Mouse (Mus musculus) hindlimb bud, embryonic 11.5 days (tissue): ENCODE results near the gene Bcap31.

ENCODE experiments used
- DNase-seq: peaks from one replicate; pipeline ENCODE4 v3.0.0-alpha.2; 2012; ENCODE audit warnings: low read depth, low spot score; ENCODE audit errors: extremely low spot score

Gene Bcap31

DNA sequence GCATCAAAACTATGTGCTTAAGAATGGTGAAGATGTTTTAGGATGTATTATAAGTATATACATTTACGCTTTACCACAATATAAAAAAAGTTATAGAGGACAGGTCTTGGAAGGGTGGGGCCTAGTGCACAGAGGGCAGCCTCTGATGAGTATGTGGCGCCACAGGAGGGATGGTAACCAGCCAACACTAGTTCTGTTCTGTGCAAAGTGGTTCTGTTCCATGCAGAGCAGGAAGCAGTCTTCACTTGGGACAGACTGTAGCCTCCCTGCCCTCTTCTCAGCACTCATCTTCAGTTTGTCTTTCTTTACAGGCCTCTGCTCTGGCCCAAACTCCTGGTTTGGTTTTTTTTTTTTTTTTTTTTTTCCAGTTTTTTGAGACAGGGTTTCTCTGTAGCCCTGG is 31.8 kb downstream of the Bcap31 start:
- no peak for DNase-seq

DNA sequence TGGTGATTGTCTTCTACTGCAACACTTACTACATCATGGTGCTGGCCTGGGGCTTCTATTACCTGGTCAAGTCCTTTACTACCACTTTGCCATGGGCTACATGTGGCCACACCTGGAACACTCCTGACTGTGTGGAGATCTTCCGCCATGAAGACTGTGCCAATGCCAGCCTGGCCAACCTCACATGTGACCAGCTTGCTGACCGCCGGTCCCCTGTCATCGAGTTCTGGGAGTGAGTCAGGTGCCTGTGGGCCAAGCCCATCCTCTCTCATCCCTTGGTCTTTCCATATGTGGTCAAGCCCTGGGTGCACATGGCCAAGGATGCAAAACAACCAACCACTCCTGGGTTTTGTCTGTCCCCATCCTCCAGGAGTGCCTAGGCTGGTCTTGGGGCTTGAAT is 39.3 kb downstream of the Bcap31 start:
- DNase-seq: no peak

DNA sequence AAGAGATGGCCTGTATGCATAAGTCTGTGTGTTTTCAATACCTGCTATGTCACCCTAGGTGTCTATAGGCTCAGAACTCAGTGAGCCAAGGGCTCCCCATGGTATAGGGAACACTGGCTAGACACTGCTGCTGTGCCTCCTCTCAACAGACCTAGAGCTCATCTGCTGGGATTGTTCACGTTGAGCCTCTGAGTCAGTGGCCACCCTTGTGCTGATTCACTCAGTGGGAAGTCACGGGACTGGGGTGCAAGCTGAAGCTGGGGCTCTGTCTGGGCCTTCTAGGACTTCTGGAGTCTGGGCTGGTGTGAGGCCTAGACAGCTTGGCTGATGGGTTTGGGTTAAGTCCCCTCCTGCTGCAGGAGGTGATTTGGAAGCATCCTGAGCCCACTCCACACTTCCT is 40.7 kb downstream of the Bcap31 start:
- no peak for DNase-seq

DNA sequence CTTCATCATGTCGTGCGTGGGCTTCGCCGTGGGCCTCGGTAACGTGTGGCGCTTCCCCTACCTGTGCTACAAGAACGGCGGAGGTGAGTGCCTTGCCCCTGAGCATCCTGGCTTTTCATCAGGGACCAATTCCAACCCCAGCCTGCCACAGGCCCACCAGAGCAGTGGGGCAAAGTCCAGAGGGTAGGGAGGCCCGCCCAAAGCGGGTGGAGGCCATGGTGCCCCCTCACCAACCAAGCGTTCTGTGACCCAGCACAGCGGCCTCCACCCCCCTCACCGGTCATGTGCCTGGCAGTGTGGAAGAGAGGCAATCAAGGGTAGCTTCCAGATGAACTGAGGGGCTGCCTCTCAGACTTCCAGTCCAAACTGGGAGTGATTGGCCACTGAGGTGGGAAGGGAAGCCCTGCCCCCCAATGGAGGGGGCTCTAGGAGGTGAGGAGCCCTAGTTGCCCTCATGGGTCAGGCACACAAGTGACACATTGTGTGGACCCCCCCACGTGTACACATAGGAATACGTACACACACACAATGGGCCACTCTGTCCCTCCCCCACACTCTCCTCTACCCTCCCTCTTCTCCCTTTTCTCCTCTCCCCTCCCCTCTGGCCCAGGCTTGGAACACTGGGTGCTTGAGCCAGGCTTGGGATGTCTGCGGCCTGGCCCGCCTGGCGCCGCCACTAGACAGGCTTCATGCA is 41.9 kb downstream of the Bcap31 start:
- no peak for DNase-seq

GRCm38 (mm10) chrX:73673619-73673967 is 42.4 kb downstream of the Bcap31 start:
- no peak for DNase-seq

DNA sequence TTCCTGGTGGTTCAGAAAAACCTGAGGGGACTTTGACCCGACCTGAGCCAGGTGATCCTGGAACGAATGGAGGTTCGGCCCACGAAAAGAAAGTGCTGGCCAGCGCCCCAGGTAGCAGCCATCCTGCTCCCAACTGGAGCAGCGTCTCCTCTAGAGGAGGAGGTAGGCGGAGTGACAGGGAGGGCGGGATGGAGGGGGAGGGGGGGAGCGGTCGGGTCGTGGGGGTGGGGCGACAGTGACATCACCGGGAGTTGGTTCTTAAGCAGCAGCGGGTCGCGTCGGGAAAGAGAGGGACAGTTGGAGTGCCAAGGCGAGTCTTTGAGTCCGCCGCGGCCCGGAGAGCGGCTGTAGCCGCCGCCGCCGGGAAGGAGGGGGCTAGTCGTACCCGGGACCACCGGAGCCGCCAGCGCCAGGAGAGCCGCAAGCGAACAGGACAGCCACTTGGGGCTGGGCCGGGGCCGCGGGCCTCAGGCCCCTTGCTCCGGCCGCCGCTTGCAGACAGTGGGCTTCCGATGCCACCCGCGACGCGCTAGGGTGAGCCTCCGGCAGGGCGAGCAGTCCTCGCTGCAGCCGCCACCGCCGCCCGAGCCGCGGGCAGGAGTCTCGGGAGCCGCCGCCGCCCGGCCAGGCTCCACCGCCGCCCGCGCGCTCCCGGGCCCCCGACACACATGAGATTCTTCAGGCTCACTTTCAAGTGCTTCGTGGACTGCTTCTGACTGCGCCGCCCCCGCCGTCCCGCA is 42.9 kb downstream of the Bcap31 start, which contains the start of gene Slc6a8:
Slc6a8 (plus strand) TSS at position 272 of the 740 bp plus-strand sequence.
- DNase-seq: no peak

GRCm38 (mm10) chrX:73672031-73672431 is 43.9 kb downstream of the Bcap31 start:
- DNase-seq: peak; percentile 33

- DNase-seq: no peak
Observed at GRCm38 (mm10) chrX:73663143-73663542, 52.8 kb downstream of the Bcap31 start.

- no peak for DNase-seq
Observed at GRCm38 (mm10) chrX:73660284-73660665, 55.7 kb downstream of the Bcap31 start.

- no peak for DNase-seq
Observed at GRCm38 (mm10) chrX:73659575-73660283, 56.2 kb downstream of the Bcap31 start, which contains the start of gene Pnck. Pnck (minus strand) TSS chrX:73660117.

DNA sequence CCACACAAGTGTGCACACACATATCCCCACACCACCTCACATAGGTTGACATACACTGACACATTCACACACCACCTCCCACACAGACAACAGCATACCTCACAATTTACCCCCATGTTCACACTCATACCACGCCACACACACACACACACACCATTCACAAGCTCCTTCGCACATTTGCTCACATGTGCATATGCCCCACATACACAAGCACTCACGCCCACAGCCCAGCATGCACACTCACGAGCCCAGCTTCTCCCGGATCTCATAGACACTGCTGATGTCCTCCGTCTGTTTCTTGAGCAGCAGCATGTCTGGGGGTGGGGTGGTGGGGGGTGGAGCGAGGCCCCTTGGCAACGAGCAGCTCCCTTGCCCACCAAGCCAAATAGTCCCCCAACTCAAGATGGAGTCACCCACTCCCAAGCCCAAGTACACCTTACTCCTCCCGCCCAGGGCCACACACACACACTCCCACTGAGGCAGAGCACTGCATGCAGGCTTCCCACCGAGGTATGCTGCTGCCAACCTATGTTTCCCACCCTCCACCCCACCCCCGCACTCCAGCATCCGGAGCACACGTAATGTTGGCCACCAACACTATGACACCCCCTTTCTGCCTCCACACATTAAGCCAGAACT is 56.9 kb downstream of the Bcap31 start:
- no peak for DNase-seq

- DNase-seq: no peak
Observed at GRCm38 (mm10) chrX:73658391-73658790, 57.6 kb downstream of the Bcap31 start.

DNA sequence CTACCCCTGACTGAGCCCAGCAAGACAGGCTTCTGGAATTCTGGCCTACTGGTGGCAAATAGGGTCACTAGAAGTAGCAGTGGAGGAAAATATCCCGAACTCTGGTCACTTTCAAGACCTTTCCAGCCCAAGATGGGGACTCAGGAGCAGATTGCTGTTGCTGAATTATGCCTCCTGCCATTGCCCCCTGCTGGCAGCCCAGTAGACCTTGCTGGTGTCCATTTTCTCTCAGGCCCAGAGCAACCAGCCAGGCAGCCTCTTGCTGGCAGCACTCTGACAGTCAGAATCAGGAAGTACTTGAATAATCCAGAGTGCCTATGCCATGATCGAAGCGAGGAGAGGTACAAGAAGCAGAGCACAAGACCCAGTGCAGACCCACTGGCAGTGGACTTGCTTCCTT is 60.4 kb downstream of the Bcap31 start:
- no peak for DNase-seq

DNA sequence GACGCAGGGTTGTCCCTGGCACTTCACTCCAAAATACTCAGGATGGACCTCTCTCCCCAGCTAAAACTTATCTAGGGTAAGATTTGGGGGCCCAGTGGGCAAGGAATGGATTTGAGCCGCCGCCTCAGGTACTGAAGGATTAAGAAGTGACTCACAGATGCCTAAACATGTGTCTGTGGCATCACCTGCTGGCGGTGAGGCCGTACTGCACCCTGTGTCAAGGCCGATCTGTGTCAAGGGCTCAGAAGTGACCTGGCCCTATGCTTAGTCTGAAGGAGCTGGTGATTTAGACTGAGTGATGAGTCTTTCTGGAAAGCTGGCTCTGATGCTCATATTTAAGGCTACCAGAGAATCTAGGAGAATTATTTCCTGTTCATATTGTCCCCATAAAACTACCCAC is 61.8 kb downstream of the Bcap31 start:
- peak; percentile 24 for DNase-seq

GRCm38 (mm10) chrX:73653392-73653791 is 62.6 kb downstream of the Bcap31 start:
- no peak for DNase-seq

GRCm38 (mm10) chrX:73650869-73651268 is 65.1 kb downstream of the Bcap31 start:
- DNase-seq: no peak

- no peak for DNase-seq
Observed at GRCm38 (mm10) chrX:73645121-73645520, 70.9 kb downstream of the Bcap31 start.

DNA sequence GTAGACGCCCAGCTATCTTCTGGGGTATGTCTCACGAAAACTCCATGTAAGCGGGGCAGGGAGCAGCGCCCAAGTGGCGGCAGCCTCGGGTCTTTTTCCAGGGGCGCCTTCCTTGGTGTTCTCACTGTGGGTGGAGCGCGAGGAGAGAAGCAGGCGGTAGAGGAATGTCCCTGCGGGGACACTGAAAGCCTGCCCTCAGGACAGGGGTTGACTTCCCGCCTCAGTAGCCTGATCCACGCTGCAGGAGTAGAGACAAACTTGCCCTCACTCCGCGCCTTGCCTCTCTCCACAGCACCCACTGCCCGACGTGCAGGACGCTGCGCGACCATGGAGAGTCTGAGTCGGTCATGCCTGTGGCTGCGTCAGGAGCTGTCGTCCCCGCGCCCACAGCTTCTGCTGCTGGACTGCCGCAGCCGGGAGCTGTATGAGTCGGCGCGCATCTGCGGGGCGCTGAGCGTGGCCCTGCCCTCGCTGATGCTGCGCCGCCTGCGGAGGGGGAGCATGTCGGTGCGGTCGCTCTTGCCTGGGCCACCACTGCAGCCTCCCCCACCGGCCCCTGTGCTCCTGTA is 76.0 kb downstream of the Bcap31 start:
- DNase-seq: no peak

DNA sequence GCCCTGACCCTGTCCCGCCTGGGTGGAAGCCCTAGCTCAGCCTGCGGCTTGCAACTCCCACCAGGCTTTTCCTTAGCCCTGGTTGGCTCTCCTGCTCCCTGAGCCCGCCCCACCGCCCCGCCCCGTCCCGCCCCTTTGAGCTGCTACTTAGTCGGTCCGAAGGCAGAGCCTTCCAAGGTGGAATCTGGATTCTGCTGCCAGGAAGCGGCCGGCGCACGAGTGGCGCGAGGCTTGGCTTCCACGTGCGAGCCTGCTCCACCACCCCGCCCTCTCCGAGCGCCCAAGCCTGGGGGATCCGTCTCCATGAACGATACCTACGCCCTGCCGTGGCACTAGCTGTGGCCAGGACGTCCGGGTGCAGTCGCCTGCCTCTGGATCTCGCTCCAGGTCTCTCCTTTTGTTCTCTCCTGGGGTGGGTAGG is 76.7 kb downstream of the Bcap31 start, which contains the start of gene Dusp9:
Dusp9 (plus strand) TSS at position 165 of the 421 bp plus-strand sequence.
- DNase-seq: no peak

- DNase-seq: no peak
Observed at GRCm38 (mm10) chrX:73637415-73637814, 78.6 kb downstream of the Bcap31 start.
